In the genomic region with DNA sequence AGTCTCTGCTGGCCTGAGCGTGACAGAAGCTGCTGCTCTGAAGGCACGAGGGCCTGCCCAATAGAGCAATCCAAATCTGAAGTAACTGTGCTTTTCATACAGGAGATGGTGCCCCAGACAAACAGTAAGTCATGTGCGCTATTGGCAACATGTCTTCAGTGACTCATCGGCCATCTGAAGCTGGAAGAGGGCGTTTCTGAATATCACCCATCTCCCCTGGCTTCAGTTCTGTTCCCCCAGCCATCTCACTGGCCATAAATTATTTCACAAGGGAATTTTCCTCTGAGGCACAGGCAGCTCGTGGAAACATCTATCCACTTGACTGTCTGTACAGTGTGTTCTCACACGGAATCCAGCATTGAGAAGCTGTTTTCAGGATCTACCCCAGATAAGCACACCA, we compare ENCODE assay signal across 8 mouse cellular contexts. TPM values are rescaled to one million over a fixed set of nuclear protein-coding genes. Genes with fewer than 3 reads are reported as not detected.
A peak's percentile ranks its signal among the peaks of the same experiment; 100 is the strongest.
DNase-seq lines count a peak whose midpoint lies in the region; ATAC-seq and TF ChIP-seq lines count a peak whose summit lies in the region.

No protein-coding gene starts in this region.

- no peak for TF ChIP-seq CTCF in lung, embryonic 14.5 days (IDR thresholded peaks at IDR 0.05; ENCODE audit: low read depth)

- H3K27ac ChIP-seq in embryonic facial prominence, embryonic 15.5 days (replicated peaks), result peak overlapping the region; percentile 76
- peak overlapping the region; percentile 81 for H3K27ac ChIP-seq in lung, embryonic 14.5 days (ENCODE audit: low read depth)

- ATAC-seq in embryonic facial prominence, embryonic 15.5 days (ENCODE audit: insufficient number of reproducible peaks, low FRiP score, low TSS enrichment, low read depth), result no peak
- 0 out of 2 replicates have a peak, but pooled peaks have one; percentile 18 for ATAC-seq in lung, embryonic 14.5 days (ENCODE audit: insufficient read depth)

- no peak overlapping the region for H3K4me2 ChIP-seq in embryonic facial prominence, embryonic 15.5 days (replicated peaks)
- no peak overlapping the region for H3K4me2 ChIP-seq in lung, embryonic 14.5 days

- H3K9me3 ChIP-seq in embryonic facial prominence, embryonic 15.5 days (replicated peaks), result no peaks in the 10 kb centered on the region
- H3K9me3 ChIP-seq in lung, embryonic 14.5 days (ENCODE audit: low read depth, low read length), result no peaks in the 10 kb centered on the region

- 61% methylated on average over 7 of the region's 7 CpGs for WGBS in embryonic facial prominence, embryonic 15.5 days
- 71% methylated on average over 7 of the region's 7 CpGs for WGBS in lung, embryonic 14.5 days

- H3K4me3 ChIP-seq in embryonic facial prominence, embryonic 15.5 days (replicated peaks), result no peak overlapping the region
- no peak overlapping the region for H3K4me3 ChIP-seq in lung, embryonic 14.5 days (ENCODE audit: low read depth, low read length)

- peak; percentile 37 for DNase-seq in kidney, adult 11 months
- no peak for DNase-seq in kidney, adult 18-20 months
- DNase-seq in adrenal gland, adult (ENCODE audit: inconsistent age in 2 of 2, low spot score in 1 of 2), result peak; percentile 81 to 91
- peak; percentile 24 for DNase-seq in heart, postnatal 4 days
- peak; percentile 40 for DNase-seq in lung, embryonic 14.5 days
- no peak for DNase-seq in T-cell, adult 2 months (ENCODE audit: low spot score)
- DNase-seq in thymus, postnatal 0 days (ENCODE audit: low spot score), result no peak

- no peak overlapping the region for H3K9ac ChIP-seq in embryonic facial prominence, embryonic 15.5 days
- no peak overlapping the region for H3K9ac ChIP-seq in lung, embryonic 14.5 days

- H3K27me3 ChIP-seq in embryonic facial prominence, embryonic 15.5 days, result no peaks in the 10 kb centered on the region
- no peaks in the 10 kb centered on the region for H3K27me3 ChIP-seq in lung, embryonic 14.5 days (ENCODE audit: insufficient read depth, low read length)

- peaks cover 21% of the 10 kb centered on the region for H3K4me1 ChIP-seq in embryonic facial prominence, embryonic 15.5 days
- peaks cover 15% of the 10 kb centered on the region for H3K4me1 ChIP-seq in lung, embryonic 14.5 days (ENCODE audit: insufficient read depth)

- H3K36me3 ChIP-seq in embryonic facial prominence, embryonic 15.5 days, result peaks cover 44% of the 10 kb centered on the region
- H3K36me3 ChIP-seq in lung, embryonic 14.5 days (ENCODE audit: insufficient read depth), result peaks cover 54% of the 10 kb centered on the region

RNA-seq across cellular contexts. Expression of a gene that starts 22.8 kb away (rescaled TPM):
- polyA plus RNA-seq in embryonic facial prominence, embryonic 15.5 days (2015; fragmentation: Nextera tagmentation; extraction: Ambion mirVana), result 58.3 and 61.2 TPM in 2 replicates
- 10 to 100 TPM; 33.4 to 43.2 TPM for total RNA-seq in heart, postnatal 4 days (2021)
- 69.7 and 75.3 TPM in 2 replicates for polyA plus RNA-seq in lung, embryonic 14.5 days (2014; fragmentation: Nextera tagmentation; extraction: Ambion mirVana)
- 115 and 119 TPM in 2 replicates for polyA plus RNA-seq in thymus, postnatal 0 days (2015; fragmentation: Nextera tagmentation; extraction: Ambion mirVana)

Comparison
In these comparisons a context has a peak if more than half of its experiments do, and no peak if none do; other contexts are left out.
1. DNase-seq: peak in kidney, adult 11 months (single experiment), adrenal gland, adult (2 of 2), heart, postnatal 4 days (single experiment) and lung, embryonic 14.5 days (single experiment); none in kidney, adult 18-20 months (single experiment), T-cell, adult 2 months (single experiment) and thymus, postnatal 0 days (single experiment).